Mouse (Mus musculus) G1E (cell line): ENCODE data around the gene Zfp446. TPM values are rescaled to one million over a fixed set of nuclear protein-coding genes. Genes with fewer than 3 reads are reported as not detected.
A peak's percentile ranks its signal among the peaks of the same experiment; 100 is the strongest.

Source experiments
- ATAC-seq: 2 replicates; pipeline ENCODE4 v1.8.0; 2016; ENCODE audit warnings: mild to moderate bottlenecking; ENCODE audit not compliant: insufficient number of reproducible peaks, poor library complexity, low FRiP score, severe bottlenecking; ENCODE audit errors: extremely low read depth
- DNase-seq: peaks from one replicate; pipeline ENCODE4 v3.0.0; 2012; ENCODE audit warnings: low spot score
- H3K27me3 ChIP-seq: 2 replicates; pipeline ENCODE4 v1.6.1; 2012; ENCODE audit warnings: mild to moderate bottlenecking, low read length, inconsistent platforms; ENCODE audit not compliant: insufficient read depth
- H3K36me3 ChIP-seq: replicated peaks from 2 replicates; pipeline ENCODE3; 2012; ENCODE audit warnings: mild to moderate bottlenecking, inconsistent platforms
- H3K4me1 ChIP-seq: 2 replicates; pipeline ENCODE4 v1.6.1; 2012; ENCODE audit warnings: low read depth, low read length, inconsistent platforms, mixed read lengths; ENCODE audit not compliant: insufficient read depth
- H3K4me3 ChIP-seq: 2 replicates; pipeline ENCODE4 v1.5.1; 2012; ENCODE audit warnings: low read depth, mild to moderate bottlenecking, inconsistent platforms, low read length, moderate library complexity, mixed read lengths
- H3K9me3 ChIP-seq: replicated peaks from 2 replicates; pipeline ENCODE4 v1.6.1; 2012; ENCODE audit warnings: inconsistent platforms
- CTCF ChIP-seq: IDR thresholded peaks from 2 replicates; pipeline ENCODE4 v1.5.1; 2012; ENCODE audit warnings: low read depth, low read length, inconsistent platforms, mixed read lengths
- GATA1 ChIP-seq: IDR thresholded peaks from 2 replicates; pipeline ENCODE4 v1.6.1; 2012; ENCODE audit warnings: borderline replicate concordance, low read length, inconsistent platforms, mixed read lengths
- GATA2 ChIP-seq: IDR thresholded peaks from 2 replicates; pipeline ENCODE4 v1.6.1; 2012; ENCODE audit warnings: low read depth, low read length, inconsistent platforms, borderline replicate concordance
- POLR2AphosphoS5 ChIP-seq: IDR thresholded peaks from 2 replicates; pipeline ENCODE4 v1.6.1; 2012; ENCODE audit warnings: low read depth, low read length, inconsistent platforms; ENCODE audit not compliant: insufficient replicate concordance
- TAL1 ChIP-seq: conservative IDR thresholded peaks from 2 replicates; pipeline ENCODE4 v1.6.1; 2012; ENCODE audit warnings: low read depth, low read length, inconsistent platforms, mixed read lengths
- polyA plus RNA-seq: library from polyadenylated mRNA; stranded (reverse); fragments of >175 nt; gene quantifications from 2 replicates; pipeline ENCODE4 v1.2.3, GENCODE M21; 2012
- total RNA-seq, 2 experiments: library from RNA; stranded (forward) in 1 of 2; stranded (reverse) in 1 of 2; fragments of 200-1000 nt in 1 of 2; fragments of >200 nt in 1 of 2; fragmentation: Nextera tagmentation in 1 of 2; gene quantifications; 2 replicates each; pipeline ENCODE4 v1.2.3; 2014 to 2017

Gene Zfp446
- total and polyA plus RNA-seq, 3 experiments = 3.7 to 6.1 (median 4.1) TPM

DNA sequence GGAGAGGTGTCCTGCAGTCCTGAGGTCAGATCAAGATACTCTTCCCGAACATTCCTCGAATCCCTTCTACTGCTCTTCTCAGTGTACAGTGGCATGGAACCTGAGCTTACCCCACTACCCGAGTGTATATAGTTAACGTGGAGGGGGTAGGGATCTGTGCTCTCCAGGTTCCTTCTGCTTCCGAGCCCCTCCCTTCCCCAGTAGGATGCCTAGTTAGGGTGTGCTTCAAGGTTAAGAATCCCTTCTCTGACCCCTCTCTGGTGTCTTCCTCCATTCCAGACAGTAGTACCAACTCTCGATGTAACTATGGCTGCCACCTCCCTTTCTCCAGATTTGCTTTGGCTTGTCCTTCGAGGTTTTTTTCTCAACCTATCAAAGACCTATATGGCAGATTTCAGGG, 2.6 kb downstream of the Zfp446 start:
- Histone ChIP-seq H3K27me3 (no peaks in the 10 kb centered on the region), H3K9me3 (no peaks in the 10 kb centered on the region), H3K4me3 (no peak overlapping the region), H3K4me1 (peaks cover 27% of the 10 kb centered on the region), H3K36me3 (peaks cover 35% of the 10 kb centered on the region)
- no peak for ATAC-seq
- no peak for TF ChIP-seq CTCF
- TF ChIP-seq GATA1 = no peak
- TF ChIP-seq TAL1 = no peak
- no peak for TF ChIP-seq GATA2
- no peak for TF ChIP-seq POLR2AphosphoS5
- no peak for DNase-seq

DNA sequence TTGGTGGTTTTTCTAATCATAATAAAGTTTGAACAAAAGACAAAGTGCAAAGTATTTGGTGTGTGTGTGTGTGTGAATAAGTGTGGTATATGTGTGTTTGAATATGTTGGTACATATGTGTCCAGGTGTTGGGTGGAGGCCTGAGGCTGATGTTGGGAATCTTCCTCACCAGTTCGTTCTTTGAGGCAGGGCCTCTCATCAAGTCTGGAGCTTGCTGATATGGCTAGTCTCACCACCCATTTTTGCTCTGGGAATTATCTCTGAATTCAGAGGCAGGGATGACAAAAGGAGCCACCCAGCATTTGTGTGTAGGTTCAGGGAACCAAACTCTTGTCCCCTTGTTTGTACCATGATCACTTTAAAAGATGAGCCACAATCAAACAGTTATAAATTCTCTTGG, 8.1 kb downstream of the Zfp446 start:
- DNase-seq (no peak), ATAC-seq (no peak)
- Histone ChIP-seq H3K27me3 (0 out of 2 replicates have a peak, but pooled peaks cover under 1% of the 10 kb centered on the region), H3K4me1 (peaks cover 9% of the 10 kb centered on the region), H3K4me3 (no peak overlapping the region), H3K36me3 (peaks cover 18% of the 10 kb centered on the region), H3K9me3 (no peaks in the 10 kb centered on the region)
- no peak for TF ChIP-seq POLR2AphosphoS5
- TF ChIP-seq CTCF = no peak
- no peak for TF ChIP-seq GATA1
- TF ChIP-seq GATA2 = no peak
- TF ChIP-seq TAL1 = no peak

GRCm38 (mm10) chr7:12986906-12987305, 9.3 kb downstream of the Zfp446 start:
- ATAC-seq (no peak), DNase-seq (no peak)
- no peak for TF ChIP-seq TAL1
- TF ChIP-seq GATA2 = no peak
- no peak for TF ChIP-seq CTCF
- no peak for TF ChIP-seq GATA1
- TF ChIP-seq POLR2AphosphoS5 = no peak
- no peak overlapping the region for H3K4me3 ChIP-seq
- H3K4me1 ChIP-seq = peaks cover 9% of the 10 kb centered on the region
- H3K27me3 ChIP-seq = peaks cover 6% of the 10 kb centered on the region
- H3K36me3 ChIP-seq = peaks cover 13% of the 10 kb centered on the region
- H3K9me3 ChIP-seq = no peaks in the 10 kb centered on the region

DNA sequence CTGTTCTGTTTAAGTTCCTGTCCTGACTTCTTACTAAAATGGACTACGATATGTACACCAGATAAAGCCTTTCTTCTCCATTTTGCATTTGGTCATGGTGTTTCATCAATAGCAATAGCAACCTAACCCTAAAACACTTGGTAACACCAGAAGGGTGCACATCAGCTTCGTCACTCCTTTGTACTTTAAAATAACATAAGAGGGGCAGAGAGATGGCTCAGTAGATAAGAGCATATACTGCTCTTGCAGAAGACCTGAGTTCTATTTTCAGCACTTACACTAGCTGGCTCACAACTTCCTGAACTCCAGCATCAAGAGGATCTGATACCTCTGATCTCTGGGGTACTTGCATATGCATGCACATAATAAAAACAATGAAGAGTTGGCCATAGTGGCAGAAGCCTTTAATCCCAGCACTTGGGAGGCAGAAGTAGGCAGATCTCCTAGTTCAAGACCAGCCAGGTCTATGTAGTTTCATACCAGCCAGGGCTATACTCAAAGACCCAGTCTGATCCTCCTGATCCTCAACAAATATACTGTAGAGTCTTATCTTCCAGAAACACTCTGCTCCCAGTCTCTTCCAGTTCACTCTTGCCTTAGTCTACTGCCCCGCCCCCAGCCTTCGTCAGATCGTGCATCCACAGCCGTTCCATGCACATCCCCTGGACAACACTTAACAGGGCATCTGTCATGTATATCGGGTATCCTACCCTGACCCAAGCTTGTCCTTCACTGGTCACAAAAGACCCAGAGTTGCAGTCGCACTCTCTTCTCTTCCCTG, 10.0 kb downstream of the Zfp446 start:
- ATAC-seq (no peak), DNase-seq (no peak)
- Histone ChIP-seq H3K4me3 (no peak overlapping the region), H3K9me3 (no peaks in the 10 kb centered on the region), H3K36me3 (peaks cover 6% of the 10 kb centered on the region), H3K27me3 (peaks cover 6% of the 10 kb centered on the region), H3K4me1 (peaks cover 9% of the 10 kb centered on the region)
- TF ChIP-seq TAL1 (no peak), GATA2 (no peak), POLR2AphosphoS5 (no peak), CTCF (no peak), GATA1 (no peak)

- Histone ChIP-seq H3K9me3 (no peaks in the 10 kb centered on the region), H3K36me3 (no peaks in the 10 kb centered on the region), H3K4me3 (no peak overlapping the region), H3K27me3 (peaks cover 18% of the 10 kb centered on the region), H3K4me1 (peaks cover 8% of the 10 kb centered on the region)
- no peak for DNase-seq
- no peak for ATAC-seq
- TF ChIP-seq TAL1 (no peak), POLR2AphosphoS5 (no peak), CTCF (peak; percentile 31; the same call in 1 of the 2 replicates)
Measured at GRCm38 (mm10) chr7:12992222-12992621, 14.6 kb downstream of the Zfp446 start.

GRCm38 (mm10) chr7:12993148-12993547, 15.5 kb downstream of the Zfp446 start:
- TF ChIP-seq POLR2AphosphoS5 (no peak), TAL1 (no peak), GATA1 (no peak), GATA2 (no peak)
- DNase-seq (no peak), ATAC-seq (no peak)
- Histone ChIP-seq H3K36me3 (no peaks in the 10 kb centered on the region), H3K4me3 (no peak overlapping the region), H3K27me3 (peaks cover 25% of the 10 kb centered on the region), H3K4me1 (no peaks in the 10 kb centered on the region), H3K9me3 (no peaks in the 10 kb centered on the region)
